Mouse (Mus musculus): ENCODE results near the gene Slc30a9.

Slc30a9 gene

GRCm38 (mm10) chr5:67299847-67300412 is 6.8 kb upstream of the Slc30a9 start:
- Histone ChIP-seq H3K36me3 (ENCODE audit: control insufficient read depth, insufficient read depth, low read length, poor library complexity, severe bottlenecking) (no peaks in the 10 kb centered on the region; the same call in 1 of the 2 replicates), H3K27me3 (ENCODE audit: control insufficient read depth, insufficient read depth, low read length, poor library complexity, severe bottlenecking) (no peaks in the 10 kb centered on the region)
- DNase-seq (ENCODE audit: low read depth, low spot score) = no peak

GRCm38 (mm10) chr5:67300926-67301597 is 5.7 kb upstream of the Slc30a9 start:
- Histone ChIP-seq H3K27me3 (ENCODE audit: control insufficient read depth, insufficient read depth, low read length, poor library complexity, severe bottlenecking) (no peaks in the 10 kb centered on the region), H3K36me3 (ENCODE audit: control insufficient read depth, insufficient read depth, low read length, poor library complexity, severe bottlenecking) (no peaks in the 10 kb centered on the region; the same call in 1 of the 2 replicates)
- no peak for DNase-seq (ENCODE audit: low read depth, low spot score)

GRCm38 (mm10) chr5:67301722-67302331 is 4.9 kb upstream of the Slc30a9 start:
- no peaks in the 10 kb centered on the region; the same call in 1 of the 2 replicates for H3K36me3 ChIP-seq (ENCODE audit: control insufficient read depth, insufficient read depth, low read length, poor library complexity, severe bottlenecking)
- peak; percentile 35 for DNase-seq (ENCODE audit: low read depth, low spot score)
- H3K27me3 ChIP-seq (ENCODE audit: control insufficient read depth, insufficient read depth, low read length, poor library complexity, severe bottlenecking) = no peaks in the 10 kb centered on the region

- Histone ChIP-seq H3K27me3 (ENCODE audit: control insufficient read depth, insufficient read depth, low read length, poor library complexity, severe bottlenecking) (no peaks in the 10 kb centered on the region), H3K36me3 (ENCODE audit: control insufficient read depth, insufficient read depth, low read length, poor library complexity, severe bottlenecking) (no peaks in the 10 kb centered on the region; the same call in 1 of the 2 replicates)
- DNase-seq (ENCODE audit: low read depth, low spot score) = no peak
These were observed 2.9 kb upstream of the Slc30a9 start for GRCm38 (mm10) chr5:67303816-67304215.

DNA sequence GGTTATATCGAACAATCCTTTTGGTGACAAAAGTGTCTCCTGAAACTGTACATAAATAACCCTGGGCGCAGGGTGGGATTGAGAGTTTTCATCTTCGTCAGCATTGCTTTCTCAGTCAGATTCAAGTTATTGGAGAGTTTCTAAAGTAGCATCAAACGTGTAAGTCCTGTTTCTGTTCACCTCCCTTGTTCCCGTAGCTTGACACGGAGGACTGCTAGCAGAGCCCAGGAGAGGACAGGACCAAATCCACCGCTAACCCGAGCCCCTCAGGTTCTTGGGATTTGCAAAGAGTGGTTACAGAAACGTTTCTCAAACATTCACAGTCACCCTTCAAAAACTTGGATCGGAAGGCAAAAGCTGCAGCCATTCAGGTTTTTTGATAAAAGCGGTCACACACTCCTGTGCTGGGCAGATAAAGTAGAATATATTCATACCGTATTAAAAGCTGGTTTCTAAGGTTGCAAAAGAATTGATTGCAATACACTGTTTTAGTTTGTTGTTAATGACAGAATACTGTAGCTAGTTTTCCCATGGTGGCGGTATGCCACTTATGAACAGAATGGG is 986 bp downstream of the Slc30a9 start:
- DNase-seq (ENCODE audit: low read depth, low spot score) = no peak

GRCm38 (mm10) chr5:67311811-67312521 is 5.2 kb downstream of the Slc30a9 start:
- Histone ChIP-seq H3K36me3 (ENCODE audit: control insufficient read depth, insufficient read depth, low read length, poor library complexity, severe bottlenecking) (no peaks in the 10 kb centered on the region), H3K27me3 (ENCODE audit: control insufficient read depth, insufficient read depth, low read length, poor library complexity, severe bottlenecking) (no peaks in the 10 kb centered on the region)
- DNase-seq (ENCODE audit: low read depth, low spot score) = no peak

More for the DNA sequence above, 986 bp downstream of the Slc30a9 start:
- Histone ChIP-seq H3K36me3 (ENCODE audit: control insufficient read depth, insufficient read depth, low read length, poor library complexity, severe bottlenecking) (no peaks in the 10 kb centered on the region; the same call in 1 of the 2 replicates), H3K27me3 (ENCODE audit: control insufficient read depth, insufficient read depth, low read length, poor library complexity, severe bottlenecking) (no peaks in the 10 kb centered on the region)

- H3K27me3 ChIP-seq (ENCODE audit: control insufficient read depth, insufficient read depth, low read length, poor library complexity, severe bottlenecking) = no peaks in the 10 kb centered on the region
- no peak for DNase-seq (ENCODE audit: low read depth, low spot score)
These were observed 5.7 kb downstream of the Slc30a9 start for GRCm38 (mm10) chr5:67312522-67312851.

GRCm38 (mm10) chr5:67321656-67322268 is 15.0 kb downstream of the Slc30a9 start:
- Histone ChIP-seq H3K36me3 (ENCODE audit: control insufficient read depth, insufficient read depth, low read length, poor library complexity, severe bottlenecking) (0 out of 2 replicates have a peak, but pooled peaks cover 3% of the 10 kb centered on the region), H3K27me3 (ENCODE audit: control insufficient read depth, insufficient read depth, low read length, poor library complexity, severe bottlenecking) (no peaks in the 10 kb centered on the region)
- DNase-seq (ENCODE audit: low read depth, low spot score) = no peak

More at GRCm38 (mm10) chr5:67312522-67312851, 5.7 kb downstream of the Slc30a9 start:
- H3K36me3 ChIP-seq (ENCODE audit: control insufficient read depth, insufficient read depth, low read length, poor library complexity, severe bottlenecking) = no peaks in the 10 kb centered on the region

- no peak for DNase-seq (ENCODE audit: low read depth, low spot score)
These were observed 17.3 kb downstream of the Slc30a9 start for GRCm38 (mm10) chr5:67324032-67324431.

DNA sequence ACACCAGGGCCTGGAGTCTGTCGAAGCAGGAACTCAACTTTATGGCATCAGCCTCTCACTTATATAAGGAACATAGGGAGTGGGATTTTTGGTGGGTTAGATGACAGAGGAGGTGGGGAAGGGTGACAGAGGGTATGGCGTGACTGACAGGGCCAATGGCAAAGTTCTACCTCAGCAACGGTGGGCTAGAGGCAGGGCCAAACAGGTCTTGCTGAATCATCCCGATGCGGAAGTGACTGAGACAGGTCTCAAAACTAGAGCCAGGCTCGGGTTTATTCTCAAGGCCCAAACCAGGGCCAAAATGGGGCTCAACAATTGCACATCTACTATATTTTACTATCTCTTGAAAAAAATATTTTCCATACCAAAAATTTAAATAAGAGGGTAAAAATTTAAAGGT is 34.1 kb downstream of the Slc30a9 start:
- no peak for DNase-seq (ENCODE audit: low read depth, low spot score)
- peaks cover 4% of the 10 kb centered on the region for H3K36me3 ChIP-seq (ENCODE audit: control insufficient read depth, insufficient read depth, low read length, poor library complexity, severe bottlenecking)
- no peaks in the 10 kb centered on the region for H3K27me3 ChIP-seq (ENCODE audit: control insufficient read depth, insufficient read depth, low read length, poor library complexity, severe bottlenecking)

More at GRCm38 (mm10) chr5:67324032-67324431, 17.3 kb downstream of the Slc30a9 start:
- Histone ChIP-seq H3K27me3 (ENCODE audit: control insufficient read depth, insufficient read depth, low read length, poor library complexity, severe bottlenecking) (no peaks in the 10 kb centered on the region), H3K36me3 (ENCODE audit: control insufficient read depth, insufficient read depth, low read length, poor library complexity, severe bottlenecking) (peaks cover 2% of the 10 kb centered on the region; the same call in 1 of the 2 replicates)

DNA sequence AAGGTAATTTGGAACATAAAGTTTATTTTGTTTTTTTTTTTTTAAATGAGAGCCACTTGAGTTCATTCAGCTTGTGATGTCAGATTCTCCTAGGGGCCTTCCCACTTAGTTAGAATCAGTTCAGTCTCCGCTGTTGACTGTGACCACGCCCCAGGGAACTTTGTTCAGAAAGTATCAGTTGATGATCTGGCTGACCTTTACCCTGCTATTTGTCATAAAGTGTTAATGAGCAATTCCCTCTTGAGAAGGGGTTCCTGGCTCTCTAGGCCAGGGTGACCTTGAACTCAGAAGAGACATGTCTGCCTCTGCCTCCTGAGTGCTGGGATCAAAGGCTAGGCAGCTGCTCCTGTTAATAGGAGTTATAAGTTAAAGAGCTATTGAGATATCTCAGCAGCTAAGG is 40.3 kb downstream of the Slc30a9 start:
- Histone ChIP-seq H3K27me3 (ENCODE audit: control insufficient read depth, insufficient read depth, low read length, poor library complexity, severe bottlenecking) (no peaks in the 10 kb centered on the region), H3K36me3 (ENCODE audit: control insufficient read depth, insufficient read depth, low read length, poor library complexity, severe bottlenecking) (peaks cover 15% of the 10 kb centered on the region)
- no peak for DNase-seq (ENCODE audit: low read depth, low spot score)

DNA sequence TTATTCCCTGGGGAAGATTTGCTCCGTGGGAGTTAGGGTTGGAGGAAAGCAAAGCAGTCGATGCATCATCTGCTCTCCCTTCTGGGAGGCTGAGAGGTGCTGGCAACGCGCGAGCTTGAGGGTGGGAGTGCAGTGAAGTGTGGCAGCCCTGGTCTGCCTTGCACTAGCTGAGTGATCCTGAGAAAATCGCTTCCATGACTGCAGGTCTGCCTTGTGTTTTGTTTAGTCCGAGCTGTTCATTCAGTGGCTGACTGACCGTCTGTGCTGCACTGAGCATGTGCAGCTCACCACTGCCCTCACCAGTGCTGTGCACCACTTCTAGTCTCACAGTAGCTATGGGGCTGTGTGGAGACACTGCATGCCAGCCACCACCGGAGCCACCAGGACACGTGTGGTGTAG is 42.2 kb downstream of the Slc30a9 start:
- peaks cover 11% of the 10 kb centered on the region for H3K36me3 ChIP-seq (ENCODE audit: control insufficient read depth, insufficient read depth, low read length, poor library complexity, severe bottlenecking)
- DNase-seq (ENCODE audit: low read depth, low spot score) = no peak
- no peaks in the 10 kb centered on the region for H3K27me3 ChIP-seq (ENCODE audit: control insufficient read depth, insufficient read depth, low read length, poor library complexity, severe bottlenecking)

DNA sequence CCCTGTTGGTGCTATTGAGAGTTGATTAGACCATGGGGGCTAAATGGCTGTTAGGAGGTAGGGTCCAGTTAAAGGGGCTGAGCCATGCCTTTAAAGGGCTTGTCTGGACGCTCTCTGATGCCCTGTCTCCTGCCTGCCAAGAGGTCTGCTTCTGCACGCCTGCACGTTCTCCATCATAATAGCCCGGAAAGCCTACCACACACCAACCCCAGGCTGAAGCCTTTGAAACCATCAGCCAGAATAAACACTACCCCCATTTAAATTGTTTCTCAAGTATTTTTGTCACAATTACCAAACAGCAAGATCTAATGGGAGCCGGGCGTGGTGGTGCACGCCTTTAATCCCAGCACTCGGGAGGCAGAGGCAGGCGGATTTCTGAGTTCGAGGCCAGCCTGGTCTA is 55.6 kb downstream of the Slc30a9 start:
- DNase-seq (ENCODE audit: low read depth, low spot score) = no peak
- H3K36me3 ChIP-seq (ENCODE audit: control insufficient read depth, insufficient read depth, low read length, poor library complexity, severe bottlenecking) = no peaks in the 10 kb centered on the region
- no peaks in the 10 kb centered on the region for H3K27me3 ChIP-seq (ENCODE audit: control insufficient read depth, insufficient read depth, low read length, poor library complexity, severe bottlenecking)

DNA sequence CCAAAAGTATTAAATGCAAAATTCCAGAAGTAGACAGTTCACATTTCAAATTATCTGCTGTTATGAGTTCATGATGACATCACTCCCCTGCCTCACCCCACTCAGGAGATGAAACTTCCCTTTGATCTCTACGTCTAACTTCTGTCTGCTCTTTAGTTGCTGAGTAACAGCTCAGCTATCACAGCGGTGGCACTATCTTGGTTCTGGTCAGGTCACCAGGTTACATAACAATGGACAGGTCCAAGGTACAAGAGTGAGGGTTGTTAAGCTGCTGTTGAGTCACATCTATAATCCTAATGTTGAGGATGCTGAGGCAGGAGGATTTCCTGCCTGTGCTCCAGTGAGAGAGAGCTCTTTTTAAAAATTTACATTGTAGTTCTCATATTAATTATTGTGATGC is 56.2 kb downstream of the Slc30a9 start:
- Histone ChIP-seq H3K36me3 (ENCODE audit: control insufficient read depth, insufficient read depth, low read length, poor library complexity, severe bottlenecking) (no peaks in the 10 kb centered on the region), H3K27me3 (ENCODE audit: control insufficient read depth, insufficient read depth, low read length, poor library complexity, severe bottlenecking) (no peaks in the 10 kb centered on the region)
- no peak for DNase-seq (ENCODE audit: low read depth, low spot score)
